Mouse (Mus musculus) right cerebral cortex, postnatal 14 days (tissue): ENCODE measurements around the gene Ldlrad3.

ENCODE experiments used
- DNase-seq: peaks from one replicate; pipeline ENCODE4 v3.0.0; 2022

Ldlrad3 gene

GRCm38 (mm10) chr2:102032713-102033343 is 153.4 kb downstream of the Ldlrad3 start:
- DNase-seq = peak; percentile 76

GRCm38 (mm10) chr2:102030652-102031051 is 155.5 kb downstream of the Ldlrad3 start:
- peak; percentile 71 for DNase-seq

GRCm38 (mm10) chr2:102030152-102030551 is 156.0 kb downstream of the Ldlrad3 start:
- no peak for DNase-seq

- no peak for DNase-seq
Observed at GRCm38 (mm10) chr2:102029682-102030081, 156.5 kb downstream of the Ldlrad3 start.

- DNase-seq = no peak
Observed at GRCm38 (mm10) chr2:102027265-102027664, 158.9 kb downstream of the Ldlrad3 start.

- DNase-seq = no peak
Observed at GRCm38 (mm10) chr2:102026156-102026555, 160.0 kb downstream of the Ldlrad3 start.

GRCm38 (mm10) chr2:102024483-102024882 is 161.7 kb downstream of the Ldlrad3 start:
- DNase-seq = no peak

- no peak for DNase-seq
Observed at GRCm38 (mm10) chr2:102021371-102022084, 164.7 kb downstream of the Ldlrad3 start.

GRCm38 (mm10) chr2:102020546-102020945 is 165.6 kb downstream of the Ldlrad3 start:
- no peak for DNase-seq

- no peak for DNase-seq
Observed at GRCm38 (mm10) chr2:102014538-102015113, 171.6 kb downstream of the Ldlrad3 start.

GRCm38 (mm10) chr2:102011311-102011975 is 174.7 kb downstream of the Ldlrad3 start:
- no peak for DNase-seq

GRCm38 (mm10) chr2:102009766-102010265 is 176.4 kb downstream of the Ldlrad3 start:
- DNase-seq = no peak

- DNase-seq = no peak
Observed at GRCm38 (mm10) chr2:102006143-102006542, 180.0 kb downstream of the Ldlrad3 start.

- DNase-seq = no peak
Observed at GRCm38 (mm10) chr2:102005377-102006007, 180.7 kb downstream of the Ldlrad3 start.

GRCm38 (mm10) chr2:102003776-102004264 is 182.4 kb downstream of the Ldlrad3 start:
- no peak for DNase-seq

GRCm38 (mm10) chr2:102002974-102003775 is 183.0 kb downstream of the Ldlrad3 start:
- DNase-seq = peak; percentile 46

- DNase-seq = no peak
Observed at GRCm38 (mm10) chr2:102002408-102002973, 183.7 kb downstream of the Ldlrad3 start.

GRCm38 (mm10) chr2:102001661-102002060 is 184.5 kb downstream of the Ldlrad3 start:
- DNase-seq = no peak

- no peak for DNase-seq
Observed at GRCm38 (mm10) chr2:101998911-101999572, 187.1 kb downstream of the Ldlrad3 start.

GRCm38 (mm10) chr2:101997013-101997412 is 189.2 kb downstream of the Ldlrad3 start:
- no peak for DNase-seq
